Mouse (Mus musculus) liver, embryonic 16.5 days (tissue): ENCODE data around the gene Dock10. TPM values are rescaled to one million over a fixed set of nuclear protein-coding genes. Genes with fewer than 3 reads are reported as not detected.
A peak's percentile ranks its signal among the peaks of the same experiment; 100 is the strongest.

Experiments used
- ATAC-seq: fragments of 200-750 bp; cut with Nextera tagmentation; 2 replicates; pipeline ENCODE4 v1.8.0; 2017; ENCODE audit warnings: low read depth, mild to moderate bottlenecking, moderate number of reproducible peaks, moderate library complexity
- H3K27ac ChIP-seq: fragments of 300-500 bp; sonication (generic); 2 replicates; pipeline ENCODE4 v1.5.1; 2014; ENCODE audit warnings: mild to moderate bottlenecking, low read length
- H3K27me3 ChIP-seq: fragments of 300-500 bp; sonication (generic); 2 replicates; pipeline ENCODE4 v1.6.1; 2014; ENCODE audit warnings: low read depth, low read length, mixed read lengths; ENCODE audit not compliant: control insufficient read depth, insufficient read depth
- H3K36me3 ChIP-seq: fragments of 300-500 bp; sonication (generic); 2 replicates; pipeline ENCODE4 v1.6.1; 2014; ENCODE audit warnings: mild to moderate bottlenecking; ENCODE audit not compliant: control insufficient read depth, insufficient read depth
- H3K4me1 ChIP-seq: fragments of 300-500 bp; sonication (generic); 2 replicates; pipeline ENCODE4 v1.6.1; 2014; ENCODE audit warnings: low read depth, low read length, mixed read lengths; ENCODE audit not compliant: control insufficient read depth
- H3K4me2 ChIP-seq: fragments of 300-500 bp; sonication (generic); 2 replicates; pipeline ENCODE4 v1.6.1; 2014; ENCODE audit warnings: low read depth, low read length, mixed read lengths
- H3K4me3 ChIP-seq: fragments of 300-500 bp; sonication (generic); 2 replicates; pipeline ENCODE4 v1.5.1; 2014; ENCODE audit warnings: low read depth, mild to moderate bottlenecking, low read length
- H3K9ac ChIP-seq: fragments of 300-500 bp; sonication (generic); 2 replicates; pipeline ENCODE4 v1.6.1; 2014; ENCODE audit warnings: low read depth, low read length
- H3K9me3 ChIP-seq: fragments of 300-500 bp; sonication (generic); replicated peaks from 2 replicates; pipeline ENCODE4 v1.6.1; 2016; ENCODE audit warnings: low read length; ENCODE audit not compliant: control insufficient read depth
- WGBS: fragments of 180-500 bp; shearing (Covaris S2); extraction: QIAGEN DNeasy Blood & Tissue Kit; methylation state at CpG from one replicate; pipeline ENCODE4 v1.1.7; 2014; ENCODE audit not compliant: insufficient replicate concordance; 5-methylcytosine and 5-hydroxymethylcytosine counted together
- polyA plus RNA-seq: library from polyadenylated mRNA; unstranded; fragments of >200 nt; fragmentation: Nextera tagmentation; extraction: Ambion mirVana; gene quantifications from 2 replicates; pipeline ENCODE4 v1.2.1, GENCODE M21; 2015

The Dock10 gene
- polyA plus RNA-seq, 1 experiment from 2014 or later = 3.1 TPM

DNA sequence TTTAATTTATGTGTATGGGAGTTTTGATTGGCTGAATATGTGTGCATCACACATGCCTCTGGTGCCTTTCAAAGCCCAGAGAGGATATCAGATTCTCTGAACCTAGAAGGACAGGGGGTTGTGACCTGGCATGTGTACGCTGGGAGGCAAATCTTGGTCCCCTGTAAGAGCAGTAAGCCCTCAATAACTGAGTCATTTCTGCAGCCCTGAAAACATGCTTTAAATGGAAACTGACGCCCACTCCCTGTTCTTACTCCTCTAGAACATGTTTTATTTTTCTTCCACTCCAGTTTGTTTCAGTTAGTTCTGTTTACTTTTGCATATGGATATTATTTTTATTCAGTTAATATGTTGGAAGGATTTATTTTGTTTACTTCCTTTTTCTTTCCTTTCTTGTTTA, 139.2 kb downstream of the Dock10 start:
- Histone ChIP-seq H3K36me3 (no peaks in the 10 kb centered on the region), H3K4me1 (no peaks in the 10 kb centered on the region), H3K27me3 (no peaks in the 10 kb centered on the region), H3K4me2 (no peak overlapping the region), H3K9me3 (no peaks in the 10 kb centered on the region), H3K4me3 (no peak overlapping the region), H3K27ac (no peak overlapping the region), H3K9ac (no peak overlapping the region)
- WGBS = 64% methylated on average over 2 of the region's 2 CpGs
- no peak for ATAC-seq

DNA sequence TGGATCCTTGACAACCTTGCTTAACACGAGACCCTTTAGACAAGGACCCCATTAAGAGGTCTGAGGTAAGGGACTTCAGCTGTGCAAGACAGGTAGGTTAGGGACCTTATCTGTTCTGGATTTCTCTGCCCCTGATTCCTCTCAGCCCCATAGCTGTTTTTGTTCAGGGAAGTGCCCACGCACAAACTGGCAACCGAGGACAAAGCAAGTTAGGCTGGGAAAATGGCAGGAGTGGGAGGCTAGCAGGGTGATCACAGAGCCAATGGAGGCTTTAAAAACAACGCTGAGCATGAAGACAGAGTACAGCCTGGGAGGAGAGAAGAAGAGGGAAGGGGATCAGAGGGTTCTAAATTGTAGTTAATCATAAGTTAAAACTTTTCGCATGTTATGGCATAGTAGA, 141.7 kb downstream of the Dock10 start:
- Histone ChIP-seq H3K36me3 (no peaks in the 10 kb centered on the region), H3K27ac (no peak overlapping the region), H3K4me3 (no peak overlapping the region), H3K27me3 (no peaks in the 10 kb centered on the region), H3K9me3 (no peaks in the 10 kb centered on the region), H3K4me1 (no peaks in the 10 kb centered on the region; the same call in 1 of the 2 replicates), H3K4me2 (no peak overlapping the region), H3K9ac (no peak overlapping the region)
- WGBS = 75% methylated on average over 5 of the region's 5 CpGs
- no peak for ATAC-seq

DNA sequence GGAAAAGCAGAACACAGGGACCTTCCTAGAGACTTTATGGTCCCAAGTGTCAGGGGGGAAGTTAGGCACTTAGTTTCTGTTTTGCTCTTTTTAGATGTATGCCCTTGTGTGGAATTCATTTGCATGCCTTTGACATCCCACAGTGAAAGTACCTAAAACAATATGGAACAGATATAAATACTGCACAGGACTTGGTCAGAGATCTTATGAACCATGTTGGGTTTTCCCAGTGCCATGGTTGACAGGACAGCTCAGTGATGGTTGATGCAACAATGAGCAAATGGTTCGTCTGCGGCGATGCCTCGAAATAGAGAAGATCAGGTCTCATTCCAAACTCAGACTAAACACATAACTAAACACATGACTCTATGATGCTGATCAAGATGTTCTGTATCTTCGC, 143.6 kb downstream of the Dock10 start:
- H3K9me3 ChIP-seq = no peaks in the 10 kb centered on the region
- no peak overlapping the region for H3K27ac ChIP-seq
- ATAC-seq = no peak
- H3K27me3 ChIP-seq = no peaks in the 10 kb centered on the region
- WGBS = 81% methylated on average over 5 of the region's 5 CpGs
- no peak overlapping the region for H3K4me3 ChIP-seq
- no peaks in the 10 kb centered on the region for H3K36me3 ChIP-seq
- H3K4me2 ChIP-seq = no peak overlapping the region
- H3K4me1 ChIP-seq = no peaks in the 10 kb centered on the region; the same call in 1 of the 2 replicates
- H3K9ac ChIP-seq = no peak overlapping the region

DNA sequence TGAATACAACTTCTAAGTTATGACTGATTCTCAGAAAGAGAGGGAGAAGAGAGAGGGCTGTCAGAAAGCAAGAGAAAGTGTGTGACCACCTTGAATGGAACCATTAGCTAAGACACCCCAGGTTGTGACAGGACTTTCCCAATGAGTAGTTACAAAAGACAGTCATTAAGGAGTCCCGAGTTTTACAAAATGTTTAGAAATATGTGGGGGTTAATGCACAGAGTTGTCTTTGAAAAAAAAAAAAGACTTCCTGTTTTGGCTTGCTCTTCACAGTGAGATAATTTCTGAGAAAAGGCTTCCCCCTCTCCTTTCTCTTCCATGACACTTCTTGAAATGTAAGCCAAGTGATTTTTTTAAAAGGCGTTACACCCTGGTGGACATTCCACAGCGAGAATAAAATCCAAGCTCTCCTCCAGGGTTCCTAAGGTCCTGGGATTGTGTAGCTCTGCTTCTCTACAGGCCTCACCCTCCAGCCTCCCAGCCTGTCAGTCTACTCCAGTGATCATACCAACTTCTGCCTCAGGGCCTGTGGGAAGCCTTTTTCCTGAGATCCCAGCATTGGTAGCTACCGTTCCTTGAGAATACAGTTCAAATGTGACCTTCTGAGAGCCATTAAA, 144.8 kb downstream of the Dock10 start:
- Histone ChIP-seq H3K36me3 (no peaks in the 10 kb centered on the region), H3K27me3 (no peaks in the 10 kb centered on the region), H3K4me2 (no peak overlapping the region), H3K4me3 (no peak overlapping the region), H3K9ac (no peak overlapping the region), H3K4me1 (no peaks in the 10 kb centered on the region; the same call in 1 of the 2 replicates), H3K9me3 (no peaks in the 10 kb centered on the region), H3K27ac (peak overlapping the region; percentile 55; the same call in 1 of the 2 replicates)
- WGBS = 56% methylated on average over 4 of the region's 4 CpGs
- no peak for ATAC-seq

DNA sequence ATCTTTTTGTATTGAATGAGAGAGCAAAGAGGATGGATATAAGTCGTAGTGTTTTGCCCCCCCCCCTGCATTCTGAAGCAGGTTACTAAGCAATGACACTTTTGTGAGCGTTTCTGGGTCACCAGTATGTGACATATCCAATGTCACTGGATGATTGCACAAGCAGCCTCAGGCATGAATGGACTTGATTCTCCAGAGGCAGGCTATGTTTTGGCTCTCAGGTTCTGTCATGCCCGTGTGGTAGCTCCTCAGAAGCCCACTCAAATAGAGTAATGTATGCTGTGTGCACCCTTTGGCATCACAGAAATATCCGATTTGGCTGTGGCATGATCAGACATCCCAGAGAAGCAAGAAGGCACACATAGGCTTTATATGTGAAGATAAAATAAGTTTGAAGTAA, 150.8 kb downstream of the Dock10 start:
- ATAC-seq = no peak
- no peaks in the 10 kb centered on the region for H3K9me3 ChIP-seq
- H3K4me1 ChIP-seq = no peaks in the 10 kb centered on the region
- no peak overlapping the region for H3K4me3 ChIP-seq
- H3K27ac ChIP-seq = no peak overlapping the region
- WGBS = 58% methylated on average over 4 of the region's 4 CpGs
- H3K9ac ChIP-seq = no peak overlapping the region
- H3K36me3 ChIP-seq = no peaks in the 10 kb centered on the region
- H3K27me3 ChIP-seq = no peaks in the 10 kb centered on the region
- H3K4me2 ChIP-seq = no peak overlapping the region

DNA sequence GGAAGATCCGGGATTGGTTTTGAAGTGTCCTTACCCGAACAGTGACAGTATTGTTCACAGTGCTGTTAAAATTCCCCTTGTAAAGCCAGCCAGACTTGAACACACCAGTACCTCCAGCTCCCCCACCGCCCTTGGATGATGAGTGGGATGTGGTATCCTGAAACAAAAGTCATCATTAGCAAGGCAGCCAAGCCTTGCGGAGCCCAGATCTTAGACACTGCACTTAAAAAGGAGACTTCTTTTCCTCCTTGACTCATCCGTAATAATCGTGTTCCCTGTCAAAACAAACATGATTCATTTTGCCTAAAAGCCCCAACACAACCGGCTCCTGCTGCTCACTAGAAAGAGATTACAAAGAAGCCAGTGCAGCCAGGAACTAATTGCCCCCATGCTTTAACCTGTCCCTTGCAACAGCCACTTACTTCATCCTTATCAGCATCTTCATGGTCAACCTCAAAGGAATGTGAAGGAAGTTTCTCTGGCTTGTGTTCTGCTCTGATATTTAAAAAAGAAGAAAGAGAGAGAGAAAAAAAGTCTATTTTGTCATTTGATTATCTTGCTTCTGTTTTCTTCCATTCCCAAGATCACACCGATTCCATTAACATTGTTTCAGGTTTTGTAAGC, 152.1 kb downstream of the Dock10 start:
- H3K27me3 ChIP-seq = no peaks in the 10 kb centered on the region
- 37% methylated on average over 8 of the region's 8 CpGs for WGBS
- no peak overlapping the region for H3K4me2 ChIP-seq
- H3K4me1 ChIP-seq = no peaks in the 10 kb centered on the region
- ATAC-seq = no peak
- no peaks in the 10 kb centered on the region for H3K9me3 ChIP-seq
- H3K4me3 ChIP-seq = no peak overlapping the region
- no peaks in the 10 kb centered on the region for H3K36me3 ChIP-seq
- H3K27ac ChIP-seq = no peak overlapping the region
- H3K9ac ChIP-seq = no peak overlapping the region

- no peaks in the 10 kb centered on the region for H3K4me1 ChIP-seq
- no peak overlapping the region for H3K4me2 ChIP-seq
- WGBS = 65% methylated on average over 2 of the region's 2 CpGs
- no peaks in the 10 kb centered on the region for H3K9me3 ChIP-seq
- H3K9ac ChIP-seq = no peak overlapping the region
- H3K27ac ChIP-seq = no peak overlapping the region
- no peak for ATAC-seq
- no peaks in the 10 kb centered on the region for H3K27me3 ChIP-seq
- H3K36me3 ChIP-seq = no peaks in the 10 kb centered on the region
- H3K4me3 ChIP-seq = no peak overlapping the region
These were observed 154.0 kb downstream of the Dock10 start for GRCm38 (mm10) chr1:80604332-80604731.

DNA sequence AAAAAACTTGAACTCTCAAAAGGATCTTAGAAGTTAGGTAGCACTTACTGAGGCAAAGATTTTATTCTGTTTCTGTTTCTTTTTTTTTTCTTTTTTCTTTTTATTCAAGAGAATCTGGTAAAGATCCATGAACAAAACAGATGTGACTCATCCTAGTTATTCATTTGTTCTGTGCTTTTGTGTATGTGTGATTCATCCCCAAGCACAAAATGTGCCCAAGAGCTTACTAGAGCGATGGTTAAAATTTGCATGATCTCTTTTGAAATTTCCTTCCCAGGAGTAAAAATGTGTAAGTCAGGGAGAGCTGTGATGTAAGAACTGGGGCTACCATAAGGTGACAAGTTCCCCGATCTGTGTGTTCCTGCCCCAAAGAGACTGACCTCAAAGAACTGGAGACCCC, 155.2 kb downstream of the Dock10 start:
- no peak overlapping the region for H3K27ac ChIP-seq
- 71% methylated on average over 2 of the region's 2 CpGs for WGBS
- H3K4me1 ChIP-seq = no peaks in the 10 kb centered on the region
- no peak overlapping the region for H3K9ac ChIP-seq
- no peaks in the 10 kb centered on the region for H3K27me3 ChIP-seq
- no peak for ATAC-seq
- no peak overlapping the region for H3K4me2 ChIP-seq
- H3K36me3 ChIP-seq = no peaks in the 10 kb centered on the region
- H3K4me3 ChIP-seq = no peak overlapping the region
- no peaks in the 10 kb centered on the region for H3K9me3 ChIP-seq

- WGBS = 47% methylated on average over 5 of the region's 5 CpGs
- no peaks in the 10 kb centered on the region for H3K4me1 ChIP-seq
- H3K27me3 ChIP-seq = no peaks in the 10 kb centered on the region
- H3K9ac ChIP-seq = no peak overlapping the region
- H3K27ac ChIP-seq = no peak overlapping the region
- H3K36me3 ChIP-seq = no peaks in the 10 kb centered on the region
- no peak overlapping the region for H3K4me2 ChIP-seq
- no peak for ATAC-seq
- H3K9me3 ChIP-seq = no peaks in the 10 kb centered on the region
- H3K4me3 ChIP-seq = no peak overlapping the region
These were observed 175.0 kb downstream of the Dock10 start for GRCm38 (mm10) chr1:80583281-80583680.
